Mouse (Mus musculus) heart, adult 18-20 months (tissue): Measurements from ENCODE around the gene Hectd1. TPM values are rescaled to one million over a fixed set of nuclear protein-coding genes. Genes with fewer than 3 reads are reported as not detected.
A peak's percentile ranks its signal among the peaks of the same experiment; 100 is the strongest.

Source experiments
- DNase-seq, 2 experiments: peaks; one replicate each; pipeline ENCODE4 v3.0.0; 2021 to 2022; ENCODE audit warnings: mixed read lengths in 1 of 2
- total RNA-seq, 2 experiments: library from RNA; stranded (reverse); gene quantifications; 2 replicates each; pipeline ENCODE4 v1.2.3; 2021

The Hectd1 gene
- total RNA-seq, 2 experiments from 2014 or later: 78.2 to 80.3 TPM

- no peak for DNase-seq
These were observed 61.9 kb downstream of the Hectd1 start for GRCm38 (mm10) chr12:51767454-51767853.

- no peak for DNase-seq
These were observed 70.0 kb downstream of the Hectd1 start for GRCm38 (mm10) chr12:51759374-51759773.

- no peak for DNase-seq
These were observed 72.8 kb downstream of the Hectd1 start for GRCm38 (mm10) chr12:51756599-51756961.

GRCm38 (mm10) chr12:51755938-51756598 lies 73.3 kb downstream of the Hectd1 start:
- DNase-seq: no peak

- no peak for DNase-seq
These were observed 82.0 kb downstream of the Hectd1 start for GRCm38 (mm10) chr12:51747348-51747747.

GRCm38 (mm10) chr12:51744957-51745356 lies 84.4 kb downstream of the Hectd1 start:
- no peak for DNase-seq

GRCm38 (mm10) chr12:51741690-51742089 lies 87.6 kb downstream of the Hectd1 start:
- peak in 1 of 2 experiments; percentile 60 for DNase-seq

GRCm38 (mm10) chr12:51736807-51737206 lies 92.5 kb downstream of the Hectd1 start:
- no peak for DNase-seq

GRCm38 (mm10) chr12:51736381-51736780 lies 93.0 kb downstream of the Hectd1 start:
- no peak for DNase-seq

- no peak for DNase-seq
These were observed 93.5 kb downstream of the Hectd1 start for GRCm38 (mm10) chr12:51735840-51736271.

GRCm38 (mm10) chr12:51734605-51735211 lies 94.6 kb downstream of the Hectd1 start:
- peak in 1 of 2 experiments; percentile 21 for DNase-seq

- DNase-seq: no peak
These were observed 99.5 kb downstream of the Hectd1 start for GRCm38 (mm10) chr12:51729827-51730226.

GRCm38 (mm10) chr12:51729058-51729457 lies 100.3 kb downstream of the Hectd1 start:
- DNase-seq: peak; percentile 79 to 86

GRCm38 (mm10) chr12:51721836-51722235 lies 107.5 kb downstream of the Hectd1 start:
- DNase-seq: no peak

- no peak for DNase-seq
These were observed 110.7 kb downstream of the Hectd1 start for GRCm38 (mm10) chr12:51718617-51719016.

GRCm38 (mm10) chr12:51712685-51713084 lies 116.7 kb downstream of the Hectd1 start:
- DNase-seq: peak in 1 of 2 experiments; percentile 24

GRCm38 (mm10) chr12:51710154-51710553 lies 119.2 kb downstream of the Hectd1 start:
- DNase-seq: no peak

GRCm38 (mm10) chr12:51709741-51710140 lies 119.6 kb downstream of the Hectd1 start:
- no peak for DNase-seq

GRCm38 (mm10) chr12:51708941-51709686 lies 120.2 kb downstream of the Hectd1 start:
- peak; percentile 49 to 69 for DNase-seq

- no peak for DNase-seq
These were observed 122.6 kb downstream of the Hectd1 start for GRCm38 (mm10) chr12:51706673-51707235.

- DNase-seq: peak in 1 of 2 experiments; percentile 22
These were observed 123.6 kb downstream of the Hectd1 start for GRCm38 (mm10) chr12:51705778-51706177.

GRCm38 (mm10) chr12:51704572-51704971 lies 124.8 kb downstream of the Hectd1 start:
- DNase-seq: no peak

GRCm38 (mm10) chr12:51703859-51704258 lies 125.5 kb downstream of the Hectd1 start:
- DNase-seq: no peak
